In genomic region chr13:64380251-64380650, GRCm38 (mm10) we compare ENCODE assay signal across 28 mouse cellular contexts. TPM values are rescaled to one million over a fixed set of nuclear protein-coding genes. Genes with fewer than 3 reads are reported as not detected.
DNase-seq lines count a peak whose midpoint lies in the region; TF ChIP-seq lines count a peak whose summit lies in the region.
"Had no signal": no experiment of that assay in that cellular context is flagged by ENCODE, and none has a peak within 500 bp of the region (broad histone marks: within the 10 kb centered on the region; RNA-seq: fewer than 3 reads in every experiment).

No protein-coding gene starts in this region.

- H3K27ac ChIP-seq in hindbrain, embryonic 10.5 days: no peak overlapping the region
- H3K27ac ChIP-seq: embryonic facial prominence, embryonic 12.5 days; embryonic facial prominence, embryonic 15.5 days; gastrocnemius, adult 2 months; heart, adult 2 months; heart, embryonic 15.5 days; hindbrain, embryonic 14.5 days; hindbrain, postnatal 0 days had no signal

- no peaks in the 10 kb centered on the region for H3K9me3 ChIP-seq in hindbrain, embryonic 10.5 days
- H3K9me3 ChIP-seq: embryonic facial prominence, embryonic 12.5 days; embryonic facial prominence, embryonic 15.5 days; G1E; heart, embryonic 12.5 days; heart, embryonic 15.5 days had no signal

- TF ChIP-seq CTCF in lung, adult 2 months (IDR thresholded peaks at IDR 0.05; ENCODE audit: insufficient read depth, low read length): no peak

- no peaks in the 10 kb centered on the region for H3K27me3 ChIP-seq in hindbrain, embryonic 10.5 days (ENCODE audit: insufficient read depth, poor library complexity, severe bottlenecking)
- H3K27me3 ChIP-seq: CH12.LX; embryonic facial prominence, embryonic 12.5 days; embryonic facial prominence, embryonic 15.5 days; heart, embryonic 12.5 days; heart, embryonic 15.5 days; Patski had no signal

- DNase-seq in heart, adult 11 months: peak; percentile 17
- no peak for DNase-seq in heart, adult 18-20 months
- DNase-seq in kidney, adult 18-20 months: peak; percentile 61
- no peak for DNase-seq in kidney, postnatal 4 days
- peak; percentile 90 for DNase-seq in kidney, adult 9 months
- peak; percentile 62 to 81 for DNase-seq in kidney, postnatal 25 days
- no peak for DNase-seq in hindbrain, embryonic 10.5 days (ENCODE audit: low spot score)
- DNase-seq in lung, adult 2 months: no peak
- DNase-seq: adrenal gland, postnatal 10 days; adrenal gland, postnatal 36 days; cerebellum, adult 18-20 months; cerebellum, adult 9-10 months; cerebellum, postnatal 14 days; forebrain, postnatal 0 days; gastrocnemius, adult 2 months; gastrocnemius, postnatal 14 days; heart, adult 2 months; heart, postnatal 10 days; heart, postnatal 36 days had no signal

- no peaks in the 10 kb centered on the region for H3K4me1 ChIP-seq in hindbrain, embryonic 10.5 days (replicated peaks)
- no peaks in the 10 kb centered on the region for H3K4me1 ChIP-seq in lung, adult 2 months (ENCODE audit: control insufficient read depth, insufficient read depth, low read length)
- H3K4me1 ChIP-seq: embryonic facial prominence, embryonic 12.5 days; embryonic facial prominence, embryonic 15.5 days had no signal

- no peaks in the 10 kb centered on the region for H3K36me3 ChIP-seq in hindbrain, embryonic 10.5 days
- H3K36me3 ChIP-seq: embryonic facial prominence, embryonic 12.5 days; embryonic facial prominence, embryonic 15.5 days; G1E; heart, embryonic 12.5 days; heart, embryonic 15.5 days had no signal

- no peak for TF ChIP-seq POLR2A in lung, adult 2 months (IDR thresholded peaks at IDR 0.05; ENCODE audit: borderline replicate concordance, extremely low read depth, low read depth, low read length)

- H3K4me3 ChIP-seq in hindbrain, embryonic 10.5 days: no peak overlapping the region
- no peak overlapping the region for H3K4me3 ChIP-seq in lung, adult 2 months (replicated peaks; ENCODE audit: extremely low read depth, low read depth, low read length)
- H3K4me3 ChIP-seq: embryonic facial prominence, embryonic 12.5 days; embryonic facial prominence, embryonic 15.5 days; gastrocnemius, adult 2 months; heart, adult 2 months; heart, embryonic 12.5 days; heart, embryonic 15.5 days had no signal

- WGBS in hindbrain, embryonic 10.5 days: 86% methylated on average over 2 of the region's 2 CpGs
- 77% methylated on average over 2 of the region's 2 CpGs for WGBS in lung, adult 2 months

RNA-seq across cellular contexts. Expression of gene Ctsl, which starts 9.6 kb away (rescaled TPM):
- 100 to 1,000 TPM; 218 to 254 TPM for total RNA-seq in heart, adult 18-20 months (2021)
- 135 and 146 TPM in 2 replicates for polyA plus RNA-seq in hindbrain, embryonic 10.5 days (2016; fragmentation: Nextera tagmentation; extraction: Ambion mirVana)
- polyA plus RNA-seq in lung, adult 2 months (2012; rRNA removed): 62.8 and 98.1 TPM in 2 replicates

RNA-seq across cellular contexts. Expression of gene Cdk20, which starts 51.9 kb away (rescaled TPM):
- 1 to 10 TPM; 2.5 to 4.4 TPM for total RNA-seq in heart, adult 18-20 months (2021)
- polyA plus RNA-seq in hindbrain, embryonic 10.5 days (2016; fragmentation: Nextera tagmentation; extraction: Ambion mirVana): 10.6 TPM in 2 replicates
- polyA plus RNA-seq in lung, adult 2 months (2012; rRNA removed): 17.0 and 20.1 TPM in 2 replicates

Comparison
In these comparisons a context has a peak if more than half of its experiments do, and no peak if none do; other contexts are left out.
1. DNase-seq: peak in heart, adult 11 months (single experiment), kidney, adult 18-20 months (single experiment), kidney, adult 9 months (single experiment) and kidney, postnatal 25 days (2 of 2); none in heart, adult 18-20 months (0 of 2), kidney, postnatal 4 days (0 of 2), hindbrain, embryonic 10.5 days (single experiment) and lung, adult 2 months (single experiment).